Mouse (Mus musculus): Measurements from ENCODE around the gene Dnaaf3. TPM values are rescaled to one million over a fixed set of nuclear protein-coding genes. Genes with fewer than 3 reads are reported as not detected.

Gene Dnaaf3
- 0.03 TPM in 1 of 2 replicates, not detected in the other for polyA plus RNA-seq (2012)

- no peak for TF ChIP-seq GATA1 (IDR thresholded peaks at IDR 0.05; ENCODE audit: low read length)
These were observed at the start of gene Dnaaf3 for GRCm38 (mm10) chr7:4532005-4532729. Dnaaf3 (minus strand) TSS chr7:4532453.

DNA sequence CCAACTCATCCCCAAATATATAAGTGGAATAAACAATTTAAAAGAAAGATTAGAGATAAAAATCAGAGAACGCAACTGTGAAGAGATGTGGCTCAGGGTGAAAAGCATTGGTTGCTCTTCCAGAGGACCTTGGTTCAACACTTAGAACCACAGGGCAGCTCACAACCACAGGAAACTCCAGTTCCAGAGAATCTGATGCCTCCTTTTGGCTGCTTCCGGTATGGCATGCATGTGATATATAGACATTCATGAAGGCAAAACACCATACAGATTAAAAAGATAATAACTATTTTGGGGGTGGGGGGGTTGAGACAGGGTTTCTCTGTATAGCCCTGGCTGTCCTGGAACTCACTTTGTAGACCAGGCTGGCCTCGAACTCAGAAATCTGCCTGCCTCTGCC lies 30.4 kb upstream of the Dnaaf3 start:
- no peak for TF ChIP-seq GATA1 (IDR thresholded peaks at IDR 0.05; ENCODE audit: low read length)

- no peak for TF ChIP-seq GATA1 (IDR thresholded peaks at IDR 0.05; ENCODE audit: low read length)
These were observed 24.9 kb upstream of the Dnaaf3 start for GRCm38 (mm10) chr7:4557167-4557560.

DNA sequence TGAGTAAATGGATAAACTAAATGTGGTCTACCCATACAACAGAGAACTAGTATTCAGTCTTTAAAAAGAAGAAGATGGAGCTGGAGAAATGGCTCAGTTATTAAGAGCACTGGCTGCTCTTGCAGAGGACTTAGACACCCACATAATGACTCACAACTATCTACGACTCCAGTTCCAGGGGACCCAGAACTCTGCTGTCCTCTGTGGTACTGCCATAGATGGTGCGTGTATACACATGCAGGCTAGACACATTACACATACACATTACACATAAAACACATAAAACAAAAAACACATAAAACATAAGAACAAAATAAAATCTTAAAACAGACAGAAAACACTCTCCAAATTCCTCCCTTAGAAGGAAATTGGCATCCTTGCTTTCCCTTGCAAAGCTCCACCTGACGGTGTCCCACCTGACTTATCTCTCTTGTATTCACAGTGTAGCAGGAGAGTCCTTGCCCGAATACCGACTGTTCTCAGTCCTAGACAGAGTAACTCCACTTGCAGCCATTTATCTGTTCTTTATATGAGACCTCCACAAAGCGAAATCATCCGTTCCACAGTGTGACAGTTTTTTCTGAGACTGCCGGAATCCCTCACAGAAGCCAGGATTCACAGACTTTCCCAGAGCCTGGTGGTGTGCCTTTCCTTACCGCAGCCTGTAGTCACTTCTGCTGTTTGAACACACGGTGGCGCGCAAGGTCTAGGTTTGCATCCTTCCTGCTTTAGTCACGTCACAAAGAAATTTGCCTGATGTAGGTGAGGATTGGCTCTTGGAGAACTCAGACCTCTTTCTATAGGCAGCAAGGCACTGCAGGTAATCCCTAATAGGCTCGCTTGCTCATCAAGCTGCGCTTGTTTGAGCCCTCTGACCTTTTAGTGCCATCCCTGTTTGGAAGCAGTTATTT lies 24.3 kb upstream of the Dnaaf3 start:
- no peak for TF ChIP-seq GATA1 (IDR thresholded peaks at IDR 0.05; ENCODE audit: low read length)

DNA sequence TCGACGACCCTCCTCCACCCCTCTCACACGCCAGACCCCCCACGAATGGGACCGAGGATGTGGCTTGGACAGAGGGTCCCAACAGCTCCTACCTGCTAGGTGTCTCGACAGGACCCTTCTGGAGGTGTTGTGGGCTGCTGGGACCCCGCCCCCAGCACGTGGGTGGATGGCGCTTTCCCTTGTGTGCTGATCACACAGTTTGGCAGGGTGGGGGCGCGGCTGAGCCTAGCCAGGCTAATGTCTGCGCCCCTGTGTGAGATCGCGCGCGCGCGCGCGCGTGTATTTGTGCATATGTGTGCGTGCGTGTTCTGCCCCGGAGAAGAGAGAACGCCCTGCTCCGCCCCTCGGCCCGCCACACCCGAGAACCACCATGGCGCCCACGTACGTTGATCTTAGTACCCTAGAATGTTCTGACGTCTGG lies 15.0 kb upstream of the Dnaaf3 start, which contains the start of gene Syt5:
Syt5 (minus strand) TSS at position 321 of the 421 bp plus-strand sequence.
- TF ChIP-seq GATA1 (IDR thresholded peaks at IDR 0.05; ENCODE audit: low read length), result no peak

GRCm38 (mm10) chr7:4546591-4547131 lies 14.4 kb upstream of the Dnaaf3 start:
- TF ChIP-seq GATA1 (IDR thresholded peaks at IDR 0.05; ENCODE audit: low read length), result no peak

DNA sequence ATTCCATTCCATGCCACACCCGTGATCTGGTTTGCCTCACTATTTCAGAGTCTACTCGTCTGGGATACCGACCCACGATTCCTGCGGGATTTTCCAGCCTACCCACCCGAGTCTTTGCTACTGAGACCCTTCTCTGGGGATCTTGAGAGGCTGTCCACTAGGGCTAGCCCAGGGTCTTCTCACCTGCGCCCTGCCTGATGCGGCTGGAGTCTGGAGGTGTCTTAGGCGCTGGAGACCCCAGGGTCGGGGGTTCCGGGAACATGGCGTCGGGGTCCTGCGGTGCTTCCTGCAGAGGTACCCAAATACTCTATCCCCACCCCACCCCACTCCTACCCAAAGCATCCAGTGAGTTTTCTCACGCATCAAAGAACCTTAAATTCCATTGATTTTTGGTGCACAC lies 13.8 kb upstream of the Dnaaf3 start:
- no peak for TF ChIP-seq GATA1 (IDR thresholded peaks at IDR 0.05; ENCODE audit: low read length)

DNA sequence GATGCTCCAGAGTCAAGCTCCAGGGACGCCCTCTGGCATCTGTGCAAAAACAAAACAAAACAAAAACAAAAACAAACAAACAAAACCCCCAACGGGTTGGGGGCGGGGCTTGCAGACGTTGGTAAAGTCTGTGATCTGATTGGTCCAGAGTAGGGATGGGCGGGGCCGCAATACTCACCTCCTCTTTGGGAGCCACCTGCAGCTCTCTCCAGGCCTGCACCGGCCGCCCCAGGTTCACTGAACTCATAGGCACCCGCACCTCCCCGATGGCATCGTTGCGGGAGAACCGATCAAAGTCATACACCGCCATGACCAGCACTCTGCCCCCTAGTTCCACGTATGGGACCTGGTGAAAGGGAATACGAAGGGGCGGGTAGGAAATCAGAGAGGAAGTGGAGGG lies 9.8 kb upstream of the Dnaaf3 start:
- no peak for TF ChIP-seq GATA1 (IDR thresholded peaks at IDR 0.05; ENCODE audit: low read length)

DNA sequence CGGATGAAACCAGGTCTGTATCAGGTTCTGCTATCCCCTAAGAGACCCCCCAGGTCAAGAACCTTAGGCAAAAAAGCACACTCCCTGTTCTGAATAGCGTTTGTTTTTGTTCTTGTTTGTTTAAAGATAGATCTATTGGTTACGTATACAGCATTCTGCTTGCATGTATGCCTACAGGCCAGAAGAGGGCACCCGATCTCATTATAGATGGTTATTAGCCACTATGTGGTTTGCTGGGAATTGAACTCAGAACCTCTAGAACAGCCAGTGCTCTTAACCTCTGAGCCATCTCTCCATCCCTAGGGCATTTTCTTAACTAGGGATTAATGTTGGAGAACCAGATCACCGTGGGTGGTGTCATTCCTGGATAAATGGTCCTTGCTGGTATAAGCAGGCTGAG lies 9.1 kb upstream of the Dnaaf3 start:
- no peak for TF ChIP-seq GATA1 (IDR thresholded peaks at IDR 0.05; ENCODE audit: low read length)

- TF ChIP-seq GATA1 (IDR thresholded peaks at IDR 0.05; ENCODE audit: low read length), result no peak
These were observed 6.8 kb upstream of the Dnaaf3 start for GRCm38 (mm10) chr7:4539019-4539418.

- no peak for TF ChIP-seq GATA1 (IDR thresholded peaks at IDR 0.05; ENCODE audit: low read length)
These were observed 4.9 kb upstream of the Dnaaf3 start for GRCm38 (mm10) chr7:4537181-4537580.

- TF ChIP-seq GATA1 (IDR thresholded peaks at IDR 0.05; ENCODE audit: low read length), result no peak
These were observed 4.1 kb upstream of the Dnaaf3 start for GRCm38 (mm10) chr7:4536369-4536768.

DNA sequence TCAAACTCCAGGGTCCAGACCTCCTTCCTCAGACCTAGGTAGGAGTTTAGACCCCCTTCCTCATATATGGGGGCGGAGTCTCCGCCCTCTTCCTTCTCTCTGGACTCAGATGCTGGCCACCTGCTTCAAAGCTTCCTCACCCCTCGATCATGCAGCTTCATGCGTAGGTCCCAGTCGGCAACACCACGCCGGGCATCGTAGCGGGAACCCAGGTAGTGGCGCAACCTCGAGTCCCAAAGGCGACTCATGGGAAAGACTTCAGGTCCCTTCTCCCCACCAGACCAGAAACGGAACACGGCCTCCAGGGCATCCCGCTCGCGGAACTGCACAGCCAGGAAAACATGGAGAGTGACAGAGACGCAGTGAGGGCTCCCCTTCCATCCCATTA lies 5.0 kb downstream of the Dnaaf3 start:
- TF ChIP-seq GATA1 (IDR thresholded peaks at IDR 0.05; ENCODE audit: low read length), result no peak

DNA sequence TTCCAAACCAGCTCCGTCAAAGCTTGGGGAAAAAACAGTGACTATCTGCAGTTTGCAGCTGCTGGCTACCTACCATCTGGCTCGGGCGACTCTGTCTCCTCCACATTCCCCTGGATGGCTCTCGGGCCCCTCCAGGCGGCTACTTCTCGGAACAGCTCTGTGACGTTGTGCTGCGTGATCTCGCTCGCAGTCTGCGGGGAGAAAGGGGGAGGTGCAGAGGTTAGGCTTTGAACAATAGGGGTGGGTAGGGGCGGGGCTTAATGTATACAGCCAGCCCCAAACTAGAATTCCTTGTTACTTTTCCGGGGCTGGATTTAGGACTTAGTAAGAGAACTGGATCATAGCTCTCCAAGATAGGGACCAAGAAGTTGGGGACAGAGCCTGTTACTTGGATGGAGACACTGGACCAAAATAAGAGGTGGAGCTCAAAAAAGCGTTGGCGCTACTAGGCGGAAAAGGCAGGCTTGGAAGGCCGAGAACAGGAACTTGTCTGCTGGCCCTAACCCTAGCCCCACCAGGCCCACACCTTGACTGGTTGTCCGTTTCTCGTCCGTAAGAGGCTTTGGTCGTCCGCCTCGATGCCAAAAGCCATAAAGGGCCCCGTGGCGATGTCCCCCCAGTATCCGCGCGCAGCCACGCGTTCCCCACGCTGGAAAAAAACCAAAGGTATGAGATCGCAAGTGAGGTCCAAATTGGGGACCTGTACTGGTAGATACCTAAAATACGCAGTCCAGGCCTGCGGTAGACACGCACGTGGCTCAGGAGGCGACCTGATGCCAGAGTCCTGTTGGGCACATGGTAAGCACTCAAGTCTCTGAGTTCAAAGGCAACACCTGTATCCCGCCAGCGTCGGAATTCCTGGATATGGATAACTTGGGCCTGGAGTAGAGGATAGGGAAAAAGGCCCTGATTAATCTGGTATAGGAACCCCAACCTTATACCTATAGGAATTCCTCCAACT lies 5.6 kb downstream of the Dnaaf3 start:
- no peak for TF ChIP-seq GATA1 (IDR thresholded peaks at IDR 0.05; ENCODE audit: low read length)
